Mouse (Mus musculus) midbrain, embryonic 10.5 days (tissue): Measurements from ENCODE around the gene Fndc11. TPM values are rescaled to one million over a fixed set of nuclear protein-coding genes. Genes with fewer than 3 reads are reported as not detected.
A peak's percentile ranks its signal among the peaks of the same experiment; 100 is the strongest.
"Not testable (repeated sequence)": the region's sequence is repeated elsewhere in the genome, so short reads cannot be mapped to it uniquely, and the experiment has no call there.

Source experiments
- DNase-seq: peaks from one replicate; pipeline ENCODE4 v3.0.0-alpha.2; 2017; ENCODE audit warnings: low spot score
- H3K27ac ChIP-seq: fragments of 300-500 bp; sonication (generic); replicated peaks from 2 replicates; pipeline ENCODE4 v1.5.1; 2016; ENCODE audit warnings: mild to moderate bottlenecking
- H3K27me3 ChIP-seq: fragments of 300-500 bp; sonication (generic); 2 replicates; pipeline ENCODE4 v1.6.1; 2016; ENCODE audit warnings: low read depth, mild to moderate bottlenecking; ENCODE audit not compliant: poor library complexity, severe bottlenecking
- H3K36me3 ChIP-seq: fragments of 300-500 bp; sonication (generic); 2 replicates; pipeline ENCODE4 v1.6.1; 2016; ENCODE audit warnings: mild to moderate bottlenecking, moderate library complexity
- H3K4me1 ChIP-seq: fragments of 300-500 bp; sonication (generic); 2 replicates; pipeline ENCODE4 v1.6.1; 2016
- H3K4me3 ChIP-seq: fragments of 300-500 bp; sonication (generic); 2 replicates; pipeline ENCODE4 v1.5.1; 2016; ENCODE audit warnings: mild to moderate bottlenecking, moderate library complexity
- H3K9me3 ChIP-seq: fragments of 300-500 bp; sonication (generic); replicated peaks from 2 replicates; pipeline ENCODE4 v1.6.1; 2016; ENCODE audit warnings: mild to moderate bottlenecking
- WGBS: fragments of 180-500 bp; shearing (Covaris S2); methylation state at CpG from one replicate; pipeline ENCODE4 v1.1.7; 2016; 5-methylcytosine and 5-hydroxymethylcytosine counted together
- polyA plus RNA-seq: library from polyadenylated mRNA; unstranded; fragments of >200 nt; fragmentation: Nextera tagmentation; extraction: Ambion mirVana; gene quantifications from 2 replicates; pipeline ENCODE4 v1.2.1, GENCODE M21; 2016

Gene Fndc11
- polyA plus RNA-seq, result 0.10 and 0.15 TPM in 2 replicates

- peak within 1 kb of the TSS; percentile 53 for H3K4me3 ChIP-seq
- H3K36me3 ChIP-seq, result no peaks in the 10 kb centered on the region
- DNase-seq, result peak; percentile 74
- peak within 1 kb of the TSS; percentile 77 for H3K27ac ChIP-seq
- H3K4me1 ChIP-seq, result peaks cover 19% of the 10 kb centered on the region
- peaks cover 33% of the 10 kb centered on the region for H3K27me3 ChIP-seq
- H3K9me3 ChIP-seq, result no peaks in the 10 kb centered on the region
- 6% methylated on average over 25 of the region's 25 CpGs for WGBS
Observed at GRCm38 (mm10) chr2:181219538-181220216, at the start of gene Fndc11. Gene Fndc11, plus strand, starts transcription at chr2:181220013.

GRCm38 (mm10) chr2:181174646-181175045 lies 45.2 kb upstream of the Fndc11 start:
- no peak for DNase-seq
- peaks cover 2% of the 10 kb centered on the region; the same call in 1 of the 2 replicates for H3K9me3 ChIP-seq
- no peaks in the 10 kb centered on the region for H3K27me3 ChIP-seq
- H3K27ac ChIP-seq, result no peak overlapping the region
- no peak overlapping the region for H3K4me3 ChIP-seq
- H3K4me1 ChIP-seq, result peaks cover 3% of the 10 kb centered on the region; the same call in 1 of the 2 replicates
- 87% methylated on average over 3 of the region's 3 CpGs for WGBS
- H3K36me3 ChIP-seq, result no peaks in the 10 kb centered on the region

DNA sequence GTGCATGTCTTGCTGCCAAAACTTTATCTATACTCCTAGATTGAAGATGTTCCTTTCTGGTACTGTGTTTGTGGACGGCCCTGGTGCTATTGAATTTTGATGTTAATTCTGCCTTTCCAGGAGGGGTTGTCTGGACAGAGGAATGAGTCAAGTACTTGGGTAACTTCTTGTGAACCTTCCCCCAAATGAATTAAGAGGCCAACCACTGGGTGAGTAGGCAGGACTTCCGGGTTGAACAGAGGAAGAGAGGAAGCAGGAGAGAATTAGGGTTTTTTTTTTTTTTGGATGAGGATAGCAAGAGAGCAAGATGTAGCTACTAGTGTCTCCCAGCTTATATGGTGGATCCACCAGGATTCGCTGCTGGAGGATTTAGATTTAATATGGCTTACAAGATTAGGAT lies 41.8 kb upstream of the Fndc11 start:
- H3K4me3 ChIP-seq, result no peak overlapping the region
- H3K27me3 ChIP-seq, result no peaks in the 10 kb centered on the region
- DNase-seq, result no peak
- no peaks in the 10 kb centered on the region for H3K9me3 ChIP-seq
- H3K27ac ChIP-seq, result no peak overlapping the region
- H3K4me1 ChIP-seq, result peaks cover 5% of the 10 kb centered on the region; the same call in 1 of the 2 replicates
- WGBS, result 80% methylated on average over 3 of the region's 3 CpGs
- no peaks in the 10 kb centered on the region for H3K36me3 ChIP-seq

- H3K9me3 ChIP-seq, result no peaks in the 10 kb centered on the region
- H3K4me1 ChIP-seq, result peaks cover 5% of the 10 kb centered on the region; the same call in 1 of the 2 replicates
- no peaks in the 10 kb centered on the region for H3K36me3 ChIP-seq
- no peak overlapping the region for H3K27ac ChIP-seq
- no peaks in the 10 kb centered on the region for H3K27me3 ChIP-seq
- H3K4me3 ChIP-seq, result no peak overlapping the region
- WGBS, result 87% methylated on average over 5 of the region's 5 CpGs
- DNase-seq, result no peak
Observed at GRCm38 (mm10) chr2:181178471-181178870, 41.3 kb upstream of the Fndc11 start.

DNA sequence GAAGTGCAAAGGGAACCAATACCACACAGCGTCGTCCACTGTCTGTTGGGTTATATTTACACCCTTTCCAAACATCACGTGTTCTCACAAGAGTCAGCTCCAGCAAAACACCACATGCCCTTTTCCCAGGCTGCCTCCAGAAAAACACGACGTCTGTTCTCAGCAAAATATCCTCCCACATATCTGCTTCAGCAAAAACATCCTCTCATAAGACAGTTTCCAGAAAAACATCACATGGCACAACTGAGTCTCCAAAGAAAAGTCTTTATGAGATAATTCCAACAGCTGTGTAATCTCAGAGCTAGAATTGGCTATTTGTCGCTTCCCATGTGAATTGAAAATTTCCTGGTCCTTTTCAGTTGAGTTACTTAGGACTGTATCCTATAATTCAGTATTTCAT lies 38.9 kb upstream of the Fndc11 start:
- Histone ChIP-seq H3K9me3 (no peaks in the 10 kb centered on the region), H3K4me1 (peaks cover 5% of the 10 kb centered on the region; the same call in 1 of the 2 replicates), H3K4me3 (no peak overlapping the region), H3K27me3 (no peaks in the 10 kb centered on the region), H3K36me3 (no peaks in the 10 kb centered on the region), H3K27ac (no peak overlapping the region)
- WGBS, result 85% methylated on average over 6 of the region's 6 CpGs
- no peak for DNase-seq

- Histone ChIP-seq H3K36me3 (peaks cover 18% of the 10 kb centered on the region), H3K4me1 (peaks cover 20% of the 10 kb centered on the region), H3K4me3 (peak overlapping the region; percentile 75), H3K27ac (peak overlapping the region; percentile 98), H3K27me3 (no peaks in the 10 kb centered on the region), H3K9me3 (no peaks in the 10 kb centered on the region)
- DNase-seq, result peak; percentile 89
- under 1% methylated on average over 14 of the region's 14 CpGs for WGBS
Observed at GRCm38 (mm10) chr2:181186635-181187034, 33.2 kb upstream of the Fndc11 start.

DNA sequence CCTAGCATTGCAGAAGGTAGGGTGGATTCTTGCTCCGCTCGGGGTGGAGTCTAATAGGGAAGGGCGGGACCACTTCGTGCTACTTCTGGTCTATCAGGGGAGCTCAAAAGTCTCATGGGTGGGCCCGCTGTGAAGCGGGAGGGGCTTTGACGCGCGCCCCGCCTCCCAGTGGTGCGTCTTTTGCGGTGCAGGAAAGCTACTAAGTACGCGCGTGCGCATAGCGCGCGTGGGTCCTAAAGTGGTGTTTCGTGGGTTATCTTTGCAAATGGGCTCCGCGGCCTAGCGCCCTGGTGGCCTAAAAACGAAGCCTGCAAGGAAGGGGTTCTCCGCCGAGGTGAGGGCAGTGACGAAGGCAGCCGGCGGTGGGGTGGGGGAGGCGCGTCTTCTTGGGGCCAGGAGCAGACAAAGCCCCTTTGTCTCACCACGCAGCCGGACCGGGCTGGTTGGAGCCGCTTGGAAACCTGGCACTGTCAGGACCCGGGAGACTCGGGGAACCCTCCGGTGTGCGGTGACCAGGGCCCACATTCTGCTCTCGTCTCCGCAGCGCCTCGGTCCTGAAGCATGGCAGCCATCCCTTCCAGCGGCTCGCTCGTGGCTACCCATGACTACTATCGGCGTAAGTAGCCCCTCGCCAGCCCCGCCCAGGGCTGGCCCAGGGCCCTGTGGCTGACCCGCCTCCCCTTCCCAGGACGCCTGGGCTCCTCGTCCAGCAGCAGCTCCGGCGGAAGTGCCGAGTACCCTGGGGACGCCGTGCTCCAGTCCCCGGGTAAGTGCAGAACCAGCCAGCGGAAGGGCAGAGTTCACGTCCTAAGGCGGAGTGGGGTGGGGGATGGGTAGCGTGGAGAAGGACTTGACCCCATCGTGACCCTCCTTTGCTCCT lies 32.5 kb upstream of the Fndc11 start, which contains the start of gene Ppdpf:
Ppdpf (plus strand) TSS at position 127 of the 880 bp plus-strand sequence.
- peaks cover 20% of the 10 kb centered on the region for H3K4me1 ChIP-seq
- H3K27me3 ChIP-seq, result no peaks in the 10 kb centered on the region
- peaks cover 18% of the 10 kb centered on the region for H3K36me3 ChIP-seq
- peak within 1 kb of the TSS; percentile 75 for H3K4me3 ChIP-seq
- H3K9me3 ChIP-seq, result no peaks in the 10 kb centered on the region
- DNase-seq, result peak; percentile 88
- H3K27ac ChIP-seq, result peak within 1 kb of the TSS; percentile 98
- under 1% methylated on average over 64 of the region's 64 CpGs for WGBS

DNA sequence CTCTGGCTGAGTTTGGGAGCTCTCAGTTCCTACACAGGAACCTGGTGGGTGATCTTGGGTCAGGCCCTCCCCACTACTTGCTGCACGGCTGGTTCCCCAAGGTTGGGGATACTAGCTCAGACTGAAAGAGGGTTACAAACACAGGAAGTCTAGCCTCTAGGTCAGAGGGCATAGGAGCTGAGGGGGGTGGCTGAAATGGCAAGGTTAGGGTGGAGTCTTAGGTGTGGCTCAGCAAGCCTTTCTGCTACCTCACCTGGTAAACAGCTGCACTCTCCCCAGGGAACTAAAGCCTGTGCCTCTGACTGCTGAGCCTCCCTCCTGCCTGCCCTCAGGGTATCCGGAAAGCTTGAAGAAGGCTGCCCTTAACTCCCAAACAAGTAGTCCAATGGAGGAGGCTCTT lies 31.1 kb upstream of the Fndc11 start:
- Histone ChIP-seq H3K4me3 (peak overlapping the region; percentile 75), H3K4me1 (peaks cover 20% of the 10 kb centered on the region), H3K9me3 (no peaks in the 10 kb centered on the region), H3K36me3 (peaks cover 18% of the 10 kb centered on the region), H3K27ac (peak overlapping the region; percentile 98), H3K27me3 (no peaks in the 10 kb centered on the region)
- WGBS, result 55% methylated on average over 2 of the region's 2 CpGs
- DNase-seq, result no peak

DNA sequence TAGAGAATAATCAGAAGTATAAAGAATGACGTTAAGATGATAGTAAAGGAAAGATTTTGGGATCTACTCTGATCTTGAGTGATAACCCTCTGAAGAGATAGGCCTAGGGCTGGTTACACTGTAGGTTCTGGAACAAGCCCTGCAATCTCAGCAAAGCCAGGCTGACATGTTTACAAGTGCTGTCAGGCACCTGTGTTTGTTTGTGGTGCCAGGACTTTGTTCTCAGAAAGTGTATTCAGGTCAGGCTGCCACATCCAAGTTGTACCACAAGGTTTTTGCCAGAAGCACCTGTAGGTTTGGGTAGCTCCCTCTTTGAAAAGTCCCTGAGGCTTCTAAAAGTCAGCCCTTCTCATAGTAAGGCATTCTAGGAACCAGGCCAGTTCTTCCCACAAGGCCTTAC lies 30.5 kb upstream of the Fndc11 start:
- 98% methylated on average over 1 of the region's 1 CpGs for WGBS

DNA sequence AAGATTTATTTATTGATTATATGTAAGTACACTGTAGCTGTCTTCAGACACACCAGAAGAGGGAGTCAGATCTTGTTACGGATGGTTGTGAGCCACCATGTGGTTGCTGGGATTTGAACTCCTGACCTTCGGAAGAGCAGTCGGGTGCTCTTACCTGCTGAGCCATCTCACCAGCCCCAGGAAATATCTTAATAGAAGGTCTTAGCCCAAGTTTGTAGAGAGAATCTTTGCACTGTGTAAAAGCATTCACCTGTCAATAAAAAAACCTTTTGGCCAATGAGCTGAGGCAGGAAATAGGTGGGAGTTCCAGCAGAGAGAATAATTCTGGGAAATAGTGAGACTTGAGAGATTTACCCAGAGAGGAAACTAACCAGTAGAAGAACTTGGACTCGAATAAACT lies 28.4 kb upstream of the Fndc11 start:
- Histone ChIP-seq H3K4me1 (peaks cover 16% of the 10 kb centered on the region), H3K36me3 (peaks cover 18% of the 10 kb centered on the region)
- H3K4me3 ChIP-seq, H3K9me3 ChIP-seq, DNase-seq, H3K27ac ChIP-seq, H3K27me3 ChIP-seq: not testable (repeated sequence)
- 81% methylated on average over 4 of the region's 4 CpGs for WGBS

More for the DNA sequence above, 30.5 kb upstream of the Fndc11 start:
- Histone ChIP-seq H3K27me3 (no peaks in the 10 kb centered on the region), H3K4me3 (0 out of 2 replicates have a peak overlapping the region, but pooled peaks have one; percentile 75), H3K4me1 (peaks cover 20% of the 10 kb centered on the region), H3K27ac (0 out of 2 replicates have a peak overlapping the region, but pooled peaks have one; percentile 98), H3K36me3 (peaks cover 18% of the 10 kb centered on the region), H3K9me3 (no peaks in the 10 kb centered on the region)
- no peak for DNase-seq

DNA sequence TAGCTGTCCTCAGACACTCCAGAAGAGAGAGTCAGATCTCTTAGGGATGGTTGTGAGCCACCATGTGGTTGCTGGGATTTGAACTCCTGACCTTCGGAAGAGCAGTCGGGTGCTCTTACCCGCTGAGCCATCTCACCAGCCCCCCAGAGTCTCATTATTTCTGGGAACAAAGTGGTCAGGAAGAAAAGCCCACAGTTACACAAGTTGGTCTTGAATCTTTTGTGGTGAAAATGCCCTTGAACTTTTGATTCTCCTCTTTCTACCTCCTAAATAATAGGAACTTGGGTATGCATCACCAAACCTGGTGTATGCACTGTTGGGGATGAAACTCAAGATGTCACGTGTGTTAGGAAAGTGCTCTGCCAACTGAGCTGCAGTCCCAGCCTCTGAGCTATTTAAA lies 27.9 kb upstream of the Fndc11 start:
- 67% methylated on average over 4 of the region's 4 CpGs for WGBS
- Histone ChIP-seq H3K27ac (no peak overlapping the region), H3K4me3 (no peak overlapping the region), H3K9me3 (no peaks in the 10 kb centered on the region), H3K36me3 (peaks cover 18% of the 10 kb centered on the region), H3K4me1 (peaks cover 11% of the 10 kb centered on the region), H3K27me3 (no peaks in the 10 kb centered on the region)
- no peak for DNase-seq

- DNase-seq, result no peak
- Histone ChIP-seq H3K9me3 (no peaks in the 10 kb centered on the region), H3K27ac (no peak overlapping the region), H3K4me3 (no peak overlapping the region), H3K36me3 (peaks cover 18% of the 10 kb centered on the region), H3K27me3 (no peaks in the 10 kb centered on the region), H3K4me1 (peaks cover 10% of the 10 kb centered on the region)
- WGBS, result 84% methylated on average over 3 of the region's 3 CpGs
Observed at GRCm38 (mm10) chr2:181193044-181193443, 26.8 kb upstream of the Fndc11 start.
